Mouse (Mus musculus) kidney, postnatal 25 days (tissue): Measurements from ENCODE around the gene Bbx.
A peak's percentile ranks its signal among the peaks of the same experiment; 100 is the strongest.

Source experiments
- DNase-seq, 2 experiments: peaks; one replicate each; pipeline ENCODE4 v3.0.0; 2021; ENCODE audit warnings: mixed read lengths in 2 of 2

Bbx gene

GRCm38 (mm10) chr16:50395928-50396612, 36.1 kb downstream of the Bbx start:
- no peak for DNase-seq

- DNase-seq: no peak
Observed at GRCm38 (mm10) chr16:50388499-50388898, 43.7 kb downstream of the Bbx start.

- no peak for DNase-seq
Observed at GRCm38 (mm10) chr16:50383541-50383940, 48.6 kb downstream of the Bbx start.

GRCm38 (mm10) chr16:50381351-50381746, 50.8 kb downstream of the Bbx start:
- no peak for DNase-seq

- peak; percentile 71 to 73 for DNase-seq
Observed at GRCm38 (mm10) chr16:50380682-50381350, 51.4 kb downstream of the Bbx start.

- DNase-seq: no peak
Observed at GRCm38 (mm10) chr16:50380232-50380631, 52.0 kb downstream of the Bbx start.

GRCm38 (mm10) chr16:50374611-50375010, 57.6 kb downstream of the Bbx start:
- DNase-seq: peak in 1 of 2 experiments; percentile 76

- DNase-seq: no peak
Observed at GRCm38 (mm10) chr16:50373685-50374084, 58.5 kb downstream of the Bbx start.

- DNase-seq: no peak
Observed at GRCm38 (mm10) chr16:50372543-50372942, 59.6 kb downstream of the Bbx start.

GRCm38 (mm10) chr16:50371460-50371859, 60.7 kb downstream of the Bbx start:
- DNase-seq: no peak

GRCm38 (mm10) chr16:50370423-50370822, 61.8 kb downstream of the Bbx start:
- DNase-seq: no peak

- no peak for DNase-seq
Observed at GRCm38 (mm10) chr16:50366556-50366955, 65.6 kb downstream of the Bbx start.

- peak; percentile 68 to 84 for DNase-seq
Observed at GRCm38 (mm10) chr16:50364189-50365059, 67.8 kb downstream of the Bbx start.

GRCm38 (mm10) chr16:50363443-50364188, 68.6 kb downstream of the Bbx start:
- DNase-seq: peak in 1 of 2 experiments; percentile 11

- DNase-seq: no peak
Observed at GRCm38 (mm10) chr16:50360631-50361030, 71.6 kb downstream of the Bbx start.

- DNase-seq: no peak
Observed at GRCm38 (mm10) chr16:50329684-50330083, 102.5 kb downstream of the Bbx start.

- DNase-seq: no peak
Observed at GRCm38 (mm10) chr16:50324746-50325145, 107.4 kb downstream of the Bbx start.

GRCm38 (mm10) chr16:50324292-50324691, 107.9 kb downstream of the Bbx start:
- DNase-seq: no peak

- DNase-seq: no peak
Observed at GRCm38 (mm10) chr16:50321368-50321767, 110.8 kb downstream of the Bbx start.

GRCm38 (mm10) chr16:50318255-50318654, 113.9 kb downstream of the Bbx start:
- no peak for DNase-seq

- DNase-seq: no peak
Observed at GRCm38 (mm10) chr16:50315349-50315969, 116.7 kb downstream of the Bbx start.

GRCm38 (mm10) chr16:50311588-50311987, 120.6 kb downstream of the Bbx start:
- no peak for DNase-seq
